Mouse (Mus musculus) CH12.LX (cell line): ENCODE results near the gene Xrcc6. TPM values are rescaled to one million over a fixed set of nuclear protein-coding genes. Genes with fewer than 3 reads are reported as not detected.

Experiments
- DNase-seq: peaks from one replicate; pipeline ENCODE4 v3.0.0-alpha.2; 2013; ENCODE audit errors: extremely low read depth
- H3K27ac ChIP-seq: 2 replicates; pipeline ENCODE4 v1.5.1; 2012; ENCODE audit warnings: low read depth, mild to moderate bottlenecking, control low read depth, moderate library complexity; ENCODE audit not compliant: insufficient read depth
- H3K27me3 ChIP-seq: replicated peaks from 2 replicates; pipeline ENCODE3; 2012; ENCODE audit warnings: inconsistent platforms
- H3K36me3 ChIP-seq, 2 experiments: replicated peaks in 1 of 2; 2 replicates each; pipeline versions ENCODE3 to v1.6.1; 2012; ENCODE audit warnings: inconsistent platforms in 1 of 2, low read length in 1 of 2, mild to moderate bottlenecking in 1 of 2, mixed read lengths in 1 of 2, moderate library complexity in 1 of 2; ENCODE audit not compliant: control insufficient read depth in 1 of 2, insufficient read depth in 1 of 2
- H3K4me1 ChIP-seq, 2 experiments: 2 replicates each; pipeline ENCODE4 v1.6.1; 2012; ENCODE audit warnings: inconsistent platforms in 1 of 2, moderate library complexity in 1 of 2; ENCODE audit not compliant: insufficient read depth in 2 of 2, control insufficient read depth in 1 of 2
- H3K4me2 ChIP-seq: 2 replicates; pipeline ENCODE4 v1.6.1; 2012; ENCODE audit warnings: low read depth, mild to moderate bottlenecking, control low read depth; ENCODE audit not compliant: poor library complexity, insufficient read depth, severe bottlenecking
- H3K4me3 ChIP-seq, 3 experiments: fragments of 150-350 bp in 1 of 3; sonication (generic) in 1 of 3; replicated peaks in 1 of 3; 2 replicates each; pipeline versions ENCODE3 to v1.5.1; 2011 to 2012; ENCODE audit warnings: low read depth in 2 of 3, low read length in 2 of 3, mild to moderate bottlenecking in 2 of 3, moderate library complexity in 2 of 3, control low read depth in 1 of 3, improper control_type of control experiment in 1 of 3, inconsistent platforms in 1 of 3, mixed read lengths in 1 of 3; ENCODE audit not compliant: poor library complexity in 1 of 3
- H3K79me2 ChIP-seq: replicated peaks from 2 replicates; pipeline ENCODE4 v1.6.1; 2012; ENCODE audit warnings: mild to moderate bottlenecking, moderate library complexity; ENCODE audit not compliant: control insufficient read depth, poor library complexity, insufficient read depth, severe bottlenecking; ENCODE audit errors: extremely low read depth
- H3K9ac ChIP-seq: 2 replicates; pipeline ENCODE4 v1.6.1; 2012; ENCODE audit warnings: low read depth, mild to moderate bottlenecking, control low read depth, moderate library complexity; ENCODE audit not compliant: insufficient read depth
- H3K9me3 ChIP-seq: replicated peaks from 2 replicates; pipeline ENCODE3; 2012; ENCODE audit warnings: low read length, inconsistent platforms, mixed read lengths
- CHD1 ChIP-seq: IDR thresholded peaks from 2 replicates; pipeline ENCODE4 v1.6.1; 2012; ENCODE audit warnings: low read depth, low read length, improper control_type of control experiment, inconsistent platforms
- CTCF ChIP-seq, 2 experiments: IDR thresholded peaks in 1 of 2; conservative IDR thresholded peaks in 1 of 2; 2 replicates each; pipeline ENCODE4 v1.5.1; 2011 to 2012; ENCODE audit warnings: low read depth in 2 of 2, low read length in 2 of 2, improper control_type of control experiment in 1 of 2, inconsistent platforms in 1 of 2, mild to moderate bottlenecking in 1 of 2, moderate library complexity in 1 of 2
- E2F4 ChIP-seq: IDR thresholded peaks from 2 replicates; pipeline ENCODE4 v1.6.1; 2011; ENCODE audit warnings: low read depth, low read length, improper control_type of control experiment; ENCODE audit not compliant: insufficient replicate concordance
- ELF1 ChIP-seq: IDR thresholded peaks from 2 replicates; pipeline ENCODE4 v1.6.1; 2014; ENCODE audit warnings: low read depth, mild to moderate bottlenecking, inconsistent platforms, low read length, improper control_type of control experiment
- GABPA ChIP-seq: IDR thresholded peaks from 2 replicates; pipeline ENCODE4 v1.6.1; 2012; ENCODE audit warnings: low read depth, low read length, improper control_type of control experiment, inconsistent platforms; ENCODE audit not compliant: insufficient replicate concordance
- JUN ChIP-seq: IDR thresholded peaks from 2 replicates; pipeline ENCODE4 v1.6.1; 2011; ENCODE audit warnings: low read depth, mild to moderate bottlenecking, low read length, improper control_type of control experiment, moderate library complexity; ENCODE audit not compliant: insufficient read depth
- JUND ChIP-seq: conservative IDR thresholded peaks from 2 replicates; pipeline ENCODE4 v1.6.1; 2011; ENCODE audit warnings: low read depth, low read length, improper control_type of control experiment
- KAT2A ChIP-seq: IDR thresholded peaks from 2 replicates; pipeline ENCODE4 v1.6.1; 2012; ENCODE audit warnings: low read length, improper control_type of control experiment, inconsistent platforms; ENCODE audit not compliant: insufficient replicate concordance
- MXI1 ChIP-seq: IDR thresholded peaks from 2 replicates; pipeline ENCODE4 v1.6.1; 2011; ENCODE audit warnings: mild to moderate bottlenecking, low read depth, low read length, improper control_type of control experiment
- POLR2AphosphoS2 ChIP-seq: IDR thresholded peaks from 2 replicates; pipeline ENCODE4 v1.6.1; 2011; ENCODE audit warnings: low read depth, low read length, improper control_type of control experiment
- RAD21 ChIP-seq: IDR thresholded peaks from 2 replicates; pipeline ENCODE4 v1.6.1; 2011; ENCODE audit warnings: low read depth, mild to moderate bottlenecking, low read length, improper control_type of control experiment, moderate library complexity
- SMC3 ChIP-seq: IDR thresholded peaks from 2 replicates; pipeline ENCODE4 v1.6.1; 2011; ENCODE audit warnings: low read depth, low read length, improper control_type of control experiment
- USF2 ChIP-seq: conservative IDR thresholded peaks from 2 replicates; pipeline ENCODE4 v1.6.1; 2011; ENCODE audit warnings: low read depth, low read length, improper control_type of control experiment
- ZC3H11A ChIP-seq: IDR thresholded peaks from 2 replicates; pipeline ENCODE4 v1.6.1; 2012; ENCODE audit warnings: low read depth, mild to moderate bottlenecking, inconsistent platforms, low read length, improper control_type of control experiment
- ZNF384 ChIP-seq: IDR thresholded peaks from 2 replicates; pipeline ENCODE4 v1.6.1; 2012; ENCODE audit warnings: low read depth, low read length, improper control_type of control experiment, inconsistent platforms
- dilution Hi-C: fragments of 300-500 bp; cut with MboI; formaldehyde crosslinking; loops from 2 replicates; pipeline ENCODE4 v1.14.3; 2020; ENCODE audit warnings: low sequenced_read_pairs; ENCODE audit not compliant: extremely low pct_unique_long_range_greater_than_20kb, extremely low pct_ligation_motif_present
- in situ Hi-C: fragments of 300-500 bp; cut with MboI; formaldehyde crosslinking; loops from 3 replicates; pipeline ENCODE4 v1.14.3; 2019; ENCODE audit warnings: low sequenced_read_pairs, low pct_ligation_motif_present, low pct_unique_long_range_greater_than_20kb, mixed read lengths
- polyA plus RNA-seq: library from polyadenylated mRNA; unstranded; fragments of >175 nt; gene quantifications from 2 replicates; pipeline ENCODE4 v1.2.1, GENCODE M21; 2012; ENCODE audit warnings: low read depth; ENCODE audit not compliant: insufficient read length
- total RNA-seq, 2 experiments: library from RNA; depleted of rRNA; stranded (reverse); fragments of 300-350 nt in 1 of 2; fragments of >200 nt in 1 of 2; gene quantifications; 2 replicates each; pipeline ENCODE4 v1.2.3; 2012 to 2014

Gene Xrcc6
- total and polyA plus RNA-seq, 3 experiments: 67.3 to 83.5 (median 80.8) TPM

DNA sequence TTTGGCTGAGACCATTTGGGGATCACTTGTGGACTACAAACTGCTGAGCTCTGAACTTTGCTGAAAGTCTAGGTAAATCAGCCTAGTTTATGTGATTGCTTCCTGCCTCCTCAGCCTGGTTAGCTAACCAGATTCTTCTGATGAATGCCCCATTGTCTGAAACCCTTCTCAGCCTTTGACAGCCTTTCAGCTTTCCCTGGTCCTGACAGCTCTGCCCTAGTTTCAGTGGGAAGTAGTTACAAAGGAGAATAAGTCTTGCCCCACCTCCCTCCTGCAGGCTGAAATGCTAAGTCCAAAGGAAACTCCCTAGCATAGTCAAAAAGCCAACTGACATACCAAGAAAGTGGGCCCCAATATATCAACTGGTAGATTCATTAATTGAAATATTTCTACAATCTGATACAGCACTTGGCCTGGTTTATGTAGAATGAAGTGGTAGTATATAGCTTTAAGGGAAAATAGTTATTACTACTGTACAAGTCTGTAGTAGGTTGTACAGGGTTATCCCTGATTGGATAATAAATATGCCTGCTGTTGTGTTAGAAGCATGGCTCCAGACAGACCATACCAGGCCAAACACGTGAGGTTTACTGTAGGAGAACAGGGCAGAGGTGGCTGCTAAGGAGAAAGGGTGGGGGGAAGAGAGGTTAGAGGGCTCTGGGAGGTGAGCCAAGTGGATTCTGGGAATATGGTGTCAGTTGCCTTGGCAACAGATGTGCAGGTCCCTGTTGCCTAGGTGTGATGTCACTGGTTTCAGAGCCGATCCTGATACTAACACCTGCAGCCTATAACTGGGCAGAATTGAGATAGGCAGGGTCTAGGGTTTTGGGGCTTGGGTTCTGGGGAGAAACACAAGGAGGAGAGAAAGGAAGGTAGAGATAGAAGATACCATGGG is 2.1 kb upstream of the Xrcc6 start:
- no peak overlapping the region for H3K27ac ChIP-seq
- no peak for TF ChIP-seq SMC3
- TF ChIP-seq MXI1: peak; percentile 25; the same call in 1 of the 2 replicates
- in situ Hi-C loops (no loop called here), dilution Hi-C loops (no loop called here)
- no peak overlapping the region for H3K4me3 ChIP-seq
- H3K9ac ChIP-seq: no peak overlapping the region
- DNase-seq: no peak
- H3K9me3 ChIP-seq: no peaks in the 10 kb centered on the region
- no peaks in the 10 kb centered on the region for H3K27me3 ChIP-seq
- H3K36me3 ChIP-seq: peaks cover 0 to under 1% of the 10 kb centered on the region in 2 experiments
- no peaks in the 10 kb centered on the region for H3K79me2 ChIP-seq
- no peak overlapping the region for H3K4me2 ChIP-seq
- H3K4me1 ChIP-seq: peaks cover 0 to 15% of the 10 kb centered on the region in 2 experiments; a peak in 1 of 4 replicates

DNA sequence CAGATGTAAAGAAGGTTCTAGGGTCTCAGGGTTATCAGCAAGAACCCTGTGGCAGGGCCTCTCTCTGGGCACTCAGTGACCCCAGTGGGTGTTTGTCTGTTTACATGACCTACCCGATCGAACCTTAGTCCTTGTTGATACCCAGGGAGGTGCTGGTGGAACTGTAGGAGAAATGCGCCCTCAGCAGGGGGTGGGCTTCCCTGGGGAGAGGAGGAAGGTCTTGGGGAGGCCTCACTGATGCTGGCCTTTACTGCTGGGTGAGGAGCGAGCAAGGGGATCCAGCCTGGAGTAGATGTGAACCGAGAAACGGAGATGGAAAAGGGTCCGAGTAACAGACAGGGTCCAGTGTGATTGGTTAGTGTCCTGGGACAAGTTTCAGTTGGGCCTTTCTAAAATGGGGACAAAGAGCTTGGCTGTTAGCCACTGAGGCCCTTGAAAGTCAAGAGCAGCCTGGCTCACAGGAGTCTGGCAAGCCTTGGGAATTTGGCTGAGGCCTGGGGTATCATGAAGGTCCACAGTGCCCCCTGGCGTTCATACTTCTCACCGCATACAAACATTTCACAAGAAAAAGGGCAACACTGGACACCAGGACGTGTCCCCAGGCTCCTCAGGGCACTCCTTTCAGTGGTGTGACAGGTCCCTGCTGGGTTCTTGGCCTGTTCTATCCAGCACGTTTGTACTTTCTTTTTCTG is 1.9 kb downstream of the Xrcc6 start:
- no peaks in the 10 kb centered on the region for H3K9me3 ChIP-seq
- dilution Hi-C loops (no loop called here), in situ Hi-C loops (no loop called here)
- TF ChIP-seq GABPA: no peak
- TF ChIP-seq ELF1: no peak
- TF ChIP-seq JUN: no peak
- TF ChIP-seq E2F4: no peak
- peak; percentile 48 to 97; a peak in 3 of 4 replicates for TF ChIP-seq CTCF (conservative IDR thresholded peaks at IDR 0.05 in 1 of 2, IDR thresholded peaks at IDR 0.05 in 1 of 2; ENCODE audit: low read depth in 2 of 2, low read length in 2 of 2)
- TF ChIP-seq CHD1: no peak
- TF ChIP-seq ZNF384: no peak
- no peak for TF ChIP-seq POLR2AphosphoS2
- TF ChIP-seq USF2: no peak
- TF ChIP-seq SMC3: peak; percentile 99
- no peak for TF ChIP-seq JUND
- TF ChIP-seq RAD21: peak; percentile 92
- TF ChIP-seq KAT2A: no peak
- no peak for TF ChIP-seq MXI1
- peak; percentile 88 for TF ChIP-seq ZC3H11A
- H3K79me2 ChIP-seq: no peaks in the 10 kb centered on the region
- peak; percentile 84 for DNase-seq
- no peaks in the 10 kb centered on the region for H3K27me3 ChIP-seq
- no peak overlapping the region for H3K4me2 ChIP-seq
- no peak overlapping the region for H3K4me3 ChIP-seq
- no peak overlapping the region for H3K27ac ChIP-seq
- H3K4me1 ChIP-seq: peaks cover 0 to 15% of the 10 kb centered on the region in 2 experiments; a peak in 1 of 4 replicates
- H3K36me3 ChIP-seq: peaks cover 11 to 37% of the 10 kb centered on the region in 2 experiments
- H3K9ac ChIP-seq: no peak overlapping the region
